In genomic region chr1:86471504-86471961, GRCm38 (mm10) we compare ENCODE assay signal across 11 mouse cellular contexts. TPM values are rescaled to one million over a fixed set of nuclear protein-coding genes. Genes with fewer than 3 reads are reported as not detected.
A peak's percentile ranks its signal among the peaks of the same experiment; 100 is the strongest.
DNase-seq lines count a peak whose midpoint lies in the region; ATAC-seq and TF ChIP-seq lines count a peak whose summit lies in the region.
"Not testable (repeated sequence)": the region's sequence is repeated elsewhere in the genome, so short reads cannot be mapped to it uniquely, and the experiment has no call there.
"Had no signal": no experiment of that assay in that cellular context is flagged by ENCODE, and none has a peak within 500 bp of the region (broad histone marks: within the 10 kb centered on the region; RNA-seq: fewer than 3 reads in every experiment).

No protein-coding gene starts in this region.

- not testable (repeated sequence) for H3K36me3 ChIP-seq in G1E (replicated peaks); forebrain, embryonic 10.5 days (replicated peaks)

- intact Hi-C loops in heart, postnatal 14 days (cut with DNase I): loop anchor here (5.0 kb wide), 1 partner anchor 56 kb away; the partner anchor contains the start of gene Ptma

- not testable (repeated sequence) for H3K27me3 ChIP-seq in G1E (ENCODE audit: insufficient read depth, low read length); forebrain, embryonic 10.5 days (ENCODE audit: poor library complexity, severe bottlenecking)

- H3K4me3 ChIP-seq in G1E (ENCODE audit: low read depth, low read length): peak overlapping the region; percentile 65; the same call in 1 of the 2 replicates
- H3K4me3 ChIP-seq in forebrain, embryonic 10.5 days: not testable (repeated sequence)

- peaks cover 31% of the 10 kb centered on the region for H3K4me1 ChIP-seq in G1E (ENCODE audit: insufficient read depth, low read depth, low read length)
- H3K4me1 ChIP-seq in forebrain, embryonic 10.5 days: peaks cover 18% of the 10 kb centered on the region

- ATAC-seq in G1E (ENCODE audit: extremely low read depth, insufficient number of reproducible peaks, low FRiP score, poor library complexity, severe bottlenecking): not testable (repeated sequence)
- peak; percentile 40; the same call in 1 of the 2 replicates for ATAC-seq in neutrophil, adult 5-6 weeks (ENCODE audit: extremely low read depth, insufficient number of reproducible peaks, low FRiP score, poor library complexity, severe bottlenecking)

- DNase-seq in G1E (ENCODE audit: low spot score): peak; percentile 55
- peak; percentile 74 for DNase-seq in c-Kit-positive CD71-positive TER-119-positive erythroid progenitor cells, embryonic 14.5 days (ENCODE audit: low spot score)
- not testable (repeated sequence) for DNase-seq in forebrain, embryonic 10.5 days (ENCODE audit: extremely low spot score, low spot score)
- peak; percentile 38 to 64 for DNase-seq in heart, postnatal 14 days
- DNase-seq in kidney, postnatal 14 days: peak; percentile 61
- DNase-seq in lung, adult 18-20 months: peak; percentile 53 to 61
- DNase-seq in thymus, postnatal 4 days: peak; percentile 68

- not testable (repeated sequence) for H3K9me3 ChIP-seq in G1E (replicated peaks); forebrain, embryonic 10.5 days

- peak overlapping the region; percentile 79 for H3K27ac ChIP-seq in forebrain, embryonic 10.5 days

- WGBS in forebrain, embryonic 10.5 days: 73% methylated on average over 11 of the region's 11 CpGs

- peak; percentile 41; the same call in 1 of the 2 replicates for TF ChIP-seq CTCF in G1E (IDR thresholded peaks at IDR 0.05; ENCODE audit: low read depth, low read length)

RNA-seq across cellular contexts. Expression of gene Tex44, which starts 45.4 kb away (rescaled TPM):
- total RNA-seq in G1E (2014; fragmentation: Nextera tagmentation) (not detected in 2 replicates), G1E (2017) (0.16 and 0.17 TPM in 2 replicates)
- polyA plus RNA-seq in G1E (2012): not detected in 2 replicates
- polyA plus RNA-seq in forebrain, embryonic 10.5 days (2016; fragmentation: Nextera tagmentation; extraction: Ambion mirVana): not detected in 2 replicates
- not detected for total RNA-seq in heart, postnatal 14 days (2021)
- total RNA-seq in neutrophil, adult 5-6 weeks (2017): not detected in 2 replicates
- total RNA-seq: adrenal gland, adult 8-10 months; layer of hippocampus, adult 18-20 months had no signal
- polyA plus RNA-seq: midbrain, embryonic 14.5 days had no signal

RNA-seq across cellular contexts. Expression of gene Nmur1, which starts 45.5 kb away (rescaled TPM):
- total RNA-seq in G1E (2014; fragmentation: Nextera tagmentation): not detected in 2 replicates
- not detected in 2 replicates for total RNA-seq in G1E (2017)
- polyA plus RNA-seq in G1E (2012): not detected in 2 replicates
- polyA plus RNA-seq in forebrain, embryonic 10.5 days (2016; fragmentation: Nextera tagmentation; extraction: Ambion mirVana): 0.17 and 0.27 TPM in 2 replicates
- not detected for total RNA-seq in heart, postnatal 14 days (2021)
- not detected in 2 replicates for total RNA-seq in neutrophil, adult 5-6 weeks (2017)
- total RNA-seq: adrenal gland, adult 8-10 months; layer of hippocampus, adult 18-20 months had no signal
- polyA plus RNA-seq: midbrain, embryonic 14.5 days had no signal

RNA-seq across cellular contexts. Expression of gene Ptma, which starts 55.0 kb away (rescaled TPM):
- 2,671 and 3,097 TPM in 2 replicates for total RNA-seq in G1E (2014; fragmentation: Nextera tagmentation)
- total RNA-seq in G1E (2017): 4,796 and 5,087 TPM in 2 replicates
- polyA plus RNA-seq in G1E (2012): 14,052 and 14,774 TPM in 2 replicates
- polyA plus RNA-seq in forebrain, embryonic 10.5 days (2016; fragmentation: Nextera tagmentation; extraction: Ambion mirVana): 2,941 and 3,273 TPM in 2 replicates
- total RNA-seq in heart, postnatal 14 days (2021): 100 to 1,000 TPM; 290 to 401 TPM
- total RNA-seq in neutrophil, adult 5-6 weeks (2017): 1,253 and 1,399 TPM in 2 replicates
